Mouse (Mus musculus) embryonic facial prominence, embryonic 14.5 days (tissue): ENCODE results near the gene Rcor2. TPM values are rescaled to one million over a fixed set of nuclear protein-coding genes. Genes with fewer than 3 reads are reported as not detected.
A peak's percentile ranks its signal among the peaks of the same experiment; 100 is the strongest.

Experiments used
- ATAC-seq: fragments of 200-750 bp; cut with Nextera tagmentation; 2 replicates; pipeline ENCODE4 v1.8.0; 2017; ENCODE audit warnings: low read depth, moderate number of reproducible peaks, moderate TSS enrichment
- DNase-seq: peaks from one replicate; pipeline ENCODE4 v3.0.0-alpha.2; 2015; ENCODE audit warnings: low spot score
- H3K27ac ChIP-seq: fragments of 300-500 bp; sonication (generic); replicated peaks from 2 replicates; pipeline ENCODE4 v1.5.1; 2014; ENCODE audit warnings: low read depth, mild to moderate bottlenecking, low read length, moderate library complexity
- H3K27me3 ChIP-seq: fragments of 300-500 bp; sonication (generic); replicated peaks from 2 replicates; pipeline ENCODE4 v1.6.1; 2014; ENCODE audit warnings: low read length; ENCODE audit not compliant: control insufficient read depth, insufficient read depth
- H3K36me3 ChIP-seq: fragments of 300-500 bp; sonication (generic); 2 replicates; pipeline ENCODE4 v1.6.1; 2014; ENCODE audit warnings: low read length, mixed read lengths; ENCODE audit not compliant: control insufficient read depth, insufficient read depth
- H3K4me1 ChIP-seq: fragments of 300-500 bp; sonication (generic); 2 replicates; pipeline ENCODE4 v1.6.1; 2014; ENCODE audit warnings: antibody characterized with exemption, low read length; ENCODE audit not compliant: control insufficient read depth, insufficient read depth
- H3K4me2 ChIP-seq: fragments of 300-500 bp; sonication (generic); 2 replicates; pipeline ENCODE4 v1.6.1; 2014; ENCODE audit warnings: low read depth, mild to moderate bottlenecking, low read length, moderate library complexity, mixed read lengths
- H3K4me3 ChIP-seq: fragments of 300-500 bp; sonication (generic); 2 replicates; pipeline ENCODE4 v1.5.1; 2014; ENCODE audit warnings: low read depth, mild to moderate bottlenecking, low read length
- H3K9ac ChIP-seq: fragments of 300-500 bp; sonication (generic); 2 replicates; pipeline ENCODE4 v1.6.1; 2014; ENCODE audit warnings: low read depth, mild to moderate bottlenecking, low read length, moderate library complexity, mixed read lengths
- H3K9me3 ChIP-seq: fragments of 300-500 bp; sonication (generic); 2 replicates; pipeline ENCODE4 v1.6.1; 2016; ENCODE audit warnings: low read length; ENCODE audit not compliant: control insufficient read depth
- WGBS: fragments of 180-500 bp; shearing (Covaris S2); extraction: QIAGEN DNeasy Blood & Tissue Kit; methylation state at CpG from one replicate; pipeline ENCODE4 v1.1.7; 2014; 5-methylcytosine and 5-hydroxymethylcytosine counted together
- polyA plus RNA-seq: library from polyadenylated mRNA; unstranded; fragments of >200 nt; fragmentation: Nextera tagmentation; extraction: Ambion mirVana; gene quantifications from 2 replicates; pipeline ENCODE4 v1.2.1, GENCODE M21; 2014

Rcor2 gene
- polyA plus RNA-seq, 1 experiment from 2014 or later: 10.8 TPM

DNA sequence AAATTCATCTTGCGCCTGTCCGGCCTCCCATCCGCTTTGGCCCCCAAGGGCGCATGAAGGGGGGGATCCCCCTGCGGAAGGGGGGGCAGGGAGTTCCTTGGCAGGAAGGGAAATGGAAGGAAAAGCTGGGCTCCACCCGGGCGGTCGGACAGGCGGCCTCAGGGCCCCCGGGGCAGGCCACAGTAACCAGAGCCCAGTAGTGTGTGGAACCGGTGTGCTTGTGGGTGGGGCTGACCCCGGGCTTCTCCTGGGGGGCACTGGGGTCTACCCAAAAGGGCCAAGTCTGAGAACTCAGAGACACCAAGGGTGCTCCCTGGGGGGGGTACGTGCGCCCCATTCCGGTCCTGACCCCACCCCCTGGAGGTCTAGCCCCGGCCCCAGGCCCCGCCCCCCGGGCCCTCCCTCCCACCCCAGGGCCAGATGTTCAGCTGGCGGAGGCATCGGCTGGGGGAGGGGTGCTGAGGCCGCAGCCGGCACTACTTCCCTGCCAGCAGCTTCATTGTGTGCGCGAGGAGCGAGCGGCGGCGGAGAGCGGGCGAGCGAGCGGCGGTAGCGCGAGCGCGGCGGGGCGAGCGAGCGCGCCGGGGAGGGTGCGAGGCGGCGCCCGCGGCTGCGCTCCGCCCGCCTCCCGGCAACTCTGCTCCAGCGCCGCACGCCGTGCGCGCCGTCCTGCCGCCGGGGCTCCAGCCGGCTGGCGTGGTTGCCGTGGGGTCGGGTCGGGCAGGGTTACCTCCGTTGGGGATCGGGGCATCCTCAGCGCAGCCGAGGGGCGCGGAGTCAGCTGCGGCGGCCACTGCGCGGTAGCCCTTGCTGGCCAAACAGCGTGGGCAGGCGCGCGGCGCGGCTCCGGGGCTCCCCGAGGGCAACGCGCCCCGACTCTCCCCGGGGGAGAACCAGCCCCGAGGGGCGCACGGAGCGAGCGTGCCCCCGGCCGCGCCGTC lies 926 bp downstream of the Rcor2 start:
- Histone ChIP-seq H3K4me3 (peak overlapping the region; percentile 88), H3K4me1 (peaks cover 35% of the 10 kb centered on the region), H3K4me2 (peak overlapping the region; percentile 87), H3K27me3 (no peaks in the 10 kb centered on the region), H3K27ac (peak overlapping the region; percentile 93), H3K9me3 (no peaks in the 10 kb centered on the region), H3K36me3 (peaks cover 28% of the 10 kb centered on the region), H3K9ac (peak overlapping the region; percentile 90)
- 1% methylated on average over 28 of the region's 97 CpGs for WGBS
- peak; percentile 94 for DNase-seq
- peak; percentile 58 for ATAC-seq

DNA sequence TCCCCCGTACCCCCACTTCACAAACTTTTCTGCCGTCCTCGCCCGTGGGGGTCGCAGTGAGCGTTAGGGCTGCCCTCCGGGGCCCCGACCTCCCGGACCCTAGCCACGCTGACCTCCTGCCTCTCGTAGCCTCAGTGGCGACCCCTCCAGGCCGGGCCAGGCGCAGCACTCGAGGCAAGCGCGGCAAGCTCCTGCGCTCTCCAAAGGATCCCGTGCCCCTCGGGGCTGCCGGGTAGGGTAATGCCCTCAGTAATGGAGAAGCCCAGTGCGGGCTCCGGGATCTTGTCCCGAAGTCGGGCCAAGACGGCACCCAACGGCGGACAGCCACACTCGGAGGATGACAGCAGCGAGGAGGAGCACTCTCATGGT lies 1.6 kb downstream of the Rcor2 start:
- DNase-seq (peak; percentile 79), ATAC-seq (peak; percentile 24; the same call in 1 of the 2 replicates)
- 1% methylated on average over 21 of the region's 30 CpGs for WGBS
- Histone ChIP-seq H3K4me2 (peak overlapping the region; percentile 87), H3K27ac (peak overlapping the region; percentile 93), H3K9me3 (no peaks in the 10 kb centered on the region), H3K4me1 (peaks cover 35% of the 10 kb centered on the region), H3K4me3 (peak overlapping the region; percentile 88), H3K36me3 (peaks cover 35% of the 10 kb centered on the region), H3K27me3 (no peaks in the 10 kb centered on the region), H3K9ac (peak overlapping the region; percentile 90)

DNA sequence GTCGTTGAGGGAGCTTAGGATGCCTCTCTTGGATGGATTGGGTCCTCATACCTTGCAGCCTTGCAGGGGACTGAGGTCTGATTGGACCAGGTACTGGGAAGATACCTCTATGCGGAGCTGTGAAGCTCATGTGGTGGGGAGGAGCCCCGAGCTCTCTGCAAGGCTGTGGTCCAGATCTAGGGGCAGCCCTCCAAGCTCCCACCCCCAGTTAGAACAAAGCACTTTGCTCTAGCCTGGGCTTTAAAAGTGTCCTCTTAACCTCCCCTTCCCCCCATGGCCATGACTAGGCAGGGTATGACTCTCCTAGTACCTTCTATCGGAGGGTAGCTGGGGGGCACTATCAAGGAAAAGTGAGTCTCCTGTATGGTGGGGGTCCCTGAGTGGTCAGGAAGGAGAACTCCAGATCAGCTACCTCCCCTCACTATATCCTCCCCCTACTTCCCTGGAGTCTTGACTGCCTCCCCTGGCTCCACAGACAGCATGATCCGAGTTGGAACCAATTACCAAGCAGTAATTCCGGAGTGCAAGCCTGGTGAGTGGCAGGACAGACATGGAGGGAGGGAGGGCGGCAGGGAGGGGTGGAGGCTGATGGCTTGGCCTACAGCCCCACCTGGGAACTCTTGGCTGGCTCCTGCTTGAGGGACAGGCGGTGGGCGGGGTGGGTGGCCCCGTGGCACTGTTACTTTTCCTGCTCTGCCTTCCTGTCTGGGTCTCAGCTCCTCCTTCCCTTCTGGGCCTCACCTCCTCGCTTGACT lies 2.3 kb downstream of the Rcor2 start:
- Histone ChIP-seq H3K27ac (peak overlapping the region; percentile 93), H3K27me3 (no peaks in the 10 kb centered on the region), H3K9ac (peak overlapping the region; percentile 90), H3K4me3 (peak overlapping the region; percentile 88), H3K9me3 (no peaks in the 10 kb centered on the region), H3K4me2 (peak overlapping the region; percentile 87), H3K4me1 (peaks cover 33% of the 10 kb centered on the region), H3K36me3 (peaks cover 42% of the 10 kb centered on the region)
- ATAC-seq (peak; percentile 1; the same call in 1 of the 2 replicates), DNase-seq (peak; percentile 74)
- 7% methylated on average over 10 of the region's 11 CpGs for WGBS

DNA sequence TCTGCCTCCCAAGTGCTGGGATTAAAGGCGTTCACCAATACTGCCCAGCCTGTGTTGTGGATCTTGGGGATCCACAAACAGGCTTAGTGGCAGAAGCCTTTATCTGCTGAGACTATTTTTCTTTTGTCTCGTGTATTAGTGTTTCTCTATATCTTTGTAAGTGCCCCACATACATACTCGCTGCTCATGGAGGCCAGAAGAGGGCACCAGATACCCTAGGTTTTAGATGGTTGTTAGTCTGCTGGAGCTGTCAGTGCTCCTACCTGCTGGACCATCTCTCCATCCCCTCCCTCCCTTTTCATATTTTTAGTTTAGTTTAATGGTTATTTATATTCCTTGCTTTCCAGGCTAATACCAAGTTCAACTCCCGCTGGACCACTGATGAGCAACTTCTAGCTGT lies 6.4 kb downstream of the Rcor2 start:
- WGBS: 86% methylated on average over 4 of the region's 4 CpGs
- ATAC-seq: no peak

DNA sequence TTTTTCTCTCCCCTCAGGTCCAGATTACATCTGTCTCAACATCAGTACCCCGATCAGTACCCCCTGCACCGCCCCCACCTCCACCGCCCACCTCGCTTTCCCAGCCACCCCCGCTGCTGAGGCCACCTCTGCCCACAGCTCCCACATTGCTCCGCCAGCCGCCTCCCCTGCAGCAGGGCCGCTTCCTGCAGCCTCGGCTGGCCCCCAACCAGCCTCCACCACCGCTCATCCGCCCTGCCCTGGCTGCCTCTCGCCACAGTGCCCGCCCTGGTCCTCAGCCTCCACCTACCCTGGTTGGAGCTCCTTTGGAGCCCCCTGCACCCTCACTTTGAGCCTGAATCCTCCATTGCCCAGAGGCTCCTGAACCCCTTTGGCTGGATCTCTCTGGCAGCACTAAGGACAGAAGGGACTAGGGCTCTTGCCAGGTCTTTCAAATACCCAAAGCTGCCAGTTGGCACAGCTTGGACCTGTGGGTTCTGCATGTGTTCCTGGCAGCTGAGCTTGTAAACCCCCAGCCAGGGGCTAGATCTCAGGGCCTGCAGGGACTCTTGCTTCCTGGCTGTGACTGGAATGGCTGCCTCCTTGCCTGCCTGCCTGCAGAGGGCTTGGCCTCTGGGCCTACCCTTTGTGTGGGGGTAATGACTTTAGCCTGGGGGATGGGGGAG lies 7.3 kb downstream of the Rcor2 start:
- Histone ChIP-seq H3K27me3 (no peaks in the 10 kb centered on the region), H3K36me3 (peaks cover 89% of the 10 kb centered on the region), H3K4me2 (no peak overlapping the region), H3K4me1 (peaks cover 22% of the 10 kb centered on the region), H3K9me3 (no peaks in the 10 kb centered on the region), H3K4me3 (no peak overlapping the region), H3K9ac (peak overlapping the region; percentile 25; the same call in 1 of the 2 replicates), H3K27ac (peak overlapping the region; percentile 63)
- ATAC-seq (no peak), DNase-seq (no peak)
- 73% methylated on average over 10 of the region's 13 CpGs for WGBS

More for the DNA sequence above, 6.4 kb downstream of the Rcor2 start:
- H3K9ac ChIP-seq: no peak overlapping the region
- no peak overlapping the region for H3K27ac ChIP-seq
- no peaks in the 10 kb centered on the region for H3K27me3 ChIP-seq
- peaks cover 82% of the 10 kb centered on the region for H3K36me3 ChIP-seq
- no peak overlapping the region for H3K4me3 ChIP-seq
- DNase-seq: no peak
- peaks cover 25% of the 10 kb centered on the region for H3K4me1 ChIP-seq
- no peaks in the 10 kb centered on the region for H3K9me3 ChIP-seq
- H3K4me2 ChIP-seq: no peak overlapping the region

DNA sequence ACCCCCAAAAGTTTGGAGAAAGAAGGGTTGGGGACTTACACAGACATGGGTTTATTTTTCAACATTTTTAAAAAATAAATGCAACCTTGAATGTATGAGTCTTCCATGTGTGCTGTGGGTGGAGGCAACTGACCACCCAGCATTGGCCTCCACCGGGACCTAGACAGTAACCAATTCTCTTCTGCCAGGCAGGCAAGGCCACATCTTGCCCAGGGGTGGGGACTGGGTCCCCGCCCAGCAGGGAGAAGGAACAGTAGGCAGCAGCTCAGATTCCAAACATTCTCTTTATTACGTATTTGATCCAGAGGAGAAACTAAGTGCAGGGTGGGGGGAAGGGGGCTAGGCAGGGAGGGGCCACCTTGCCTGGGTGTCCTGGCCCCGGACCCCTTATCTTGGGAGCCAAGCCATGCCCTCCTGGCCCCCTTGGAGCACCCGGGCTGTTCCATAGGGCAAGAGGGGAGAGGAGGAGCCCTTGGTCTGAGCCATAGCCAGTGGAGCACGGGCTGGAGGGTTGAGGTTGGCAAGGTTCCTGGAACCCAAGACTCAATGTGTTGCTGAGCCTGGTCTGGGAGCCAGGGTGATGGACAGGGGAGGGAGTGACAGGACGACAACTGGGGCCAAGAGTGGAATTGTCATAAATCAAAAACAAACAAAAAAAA lies 8.1 kb downstream of the Rcor2 start:
- no peak for ATAC-seq
- Histone ChIP-seq H3K9me3 (no peaks in the 10 kb centered on the region), H3K9ac (peak overlapping the region; percentile 25; the same call in 1 of the 2 replicates), H3K27ac (peak overlapping the region; percentile 63), H3K4me2 (no peak overlapping the region), H3K36me3 (peaks cover 95% of the 10 kb centered on the region), H3K27me3 (no peaks in the 10 kb centered on the region), H3K4me1 (peaks cover 17% of the 10 kb centered on the region), H3K4me3 (no peak overlapping the region)
- 32% methylated on average over 6 of the region's 7 CpGs for WGBS
- no peak for DNase-seq

DNA sequence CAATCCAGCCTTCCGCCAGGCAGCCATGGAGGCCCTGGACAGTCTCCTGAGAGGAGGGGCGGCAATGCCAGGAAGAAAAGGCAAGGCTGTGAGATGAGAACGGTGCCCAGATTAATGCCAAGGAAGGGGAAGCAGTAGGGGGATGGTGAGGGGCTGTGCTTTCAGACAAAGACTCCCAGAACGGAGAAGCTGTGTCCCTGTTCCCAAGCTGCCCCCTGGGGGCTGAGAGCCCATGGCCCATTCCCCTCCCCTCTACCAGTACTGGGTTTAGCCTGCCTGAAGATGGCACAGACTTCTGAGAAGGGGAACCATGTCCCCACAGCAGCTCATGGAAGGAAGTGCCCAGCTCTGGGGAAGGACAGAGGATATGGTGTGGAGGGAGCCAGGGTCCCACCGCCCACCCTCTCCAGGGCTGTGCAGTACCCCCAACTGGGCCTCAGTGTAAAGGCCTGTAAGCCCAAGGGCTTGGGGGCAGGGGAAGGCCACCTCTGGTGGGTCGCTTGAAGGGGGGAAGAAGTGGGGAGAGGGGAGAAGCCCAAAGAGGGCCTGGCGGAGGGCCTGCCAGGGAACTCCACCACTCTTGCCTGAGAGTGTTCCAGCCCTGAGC lies 9.0 kb downstream of the Rcor2 start:
- DNase-seq: no peak
- peaks cover 17% of the 10 kb centered on the region for H3K4me1 ChIP-seq
- no peak overlapping the region for H3K4me2 ChIP-seq
- H3K27ac ChIP-seq: peak overlapping the region; percentile 61
- H3K4me3 ChIP-seq: no peak overlapping the region
- no peak for ATAC-seq
- H3K9me3 ChIP-seq: no peaks in the 10 kb centered on the region
- peaks cover 95% of the 10 kb centered on the region for H3K36me3 ChIP-seq
- 53% methylated on average over 7 of the region's 7 CpGs for whole genome bisulfite sequencing
- no peaks in the 10 kb centered on the region for H3K27me3 ChIP-seq
- no peak overlapping the region for H3K9ac ChIP-seq
